Mouse (Mus musculus): ENCODE results near the gene Gm45837. TPM values are rescaled to one million over a fixed set of nuclear protein-coding genes. Genes with fewer than 3 reads are reported as not detected.
"Not testable (repeated sequence)": the region's sequence is repeated elsewhere in the genome, so short reads cannot be mapped to it uniquely, and the experiment has no call there.

Gm45837 gene
- polyA plus RNA-seq, 1 experiment from 2014 or later = not detected

DNA sequence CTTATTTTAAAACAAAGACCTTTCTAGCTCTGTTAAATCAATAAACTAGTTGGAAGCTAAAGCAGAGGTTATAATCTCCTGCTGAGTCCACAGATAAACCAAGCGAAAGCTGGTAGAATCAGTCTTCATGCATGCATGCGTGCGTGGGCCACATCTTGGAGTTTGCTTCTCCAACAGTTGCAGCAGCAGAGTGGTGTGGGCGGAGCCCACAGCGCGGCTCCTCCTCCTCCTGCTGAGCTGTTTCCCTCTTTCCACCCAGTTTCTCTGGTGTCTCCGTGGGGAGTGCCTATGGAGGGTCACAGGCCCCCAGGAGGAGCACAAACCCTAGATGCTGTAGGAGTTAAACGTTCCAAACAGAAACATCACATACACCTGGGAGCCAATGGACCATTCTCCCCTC, 126.9 kb downstream of the Gm45837 start:
- WGBS = 53% methylated on average over 8 of the region's 8 CpGs
- no peak for DNase-seq (ENCODE audit: low spot score)
- no peaks in the 10 kb centered on the region for H3K27me3 ChIP-seq (ENCODE audit: low read depth, poor library complexity, severe bottlenecking)
- H3K9me3 ChIP-seq (replicated peaks) = no peaks in the 10 kb centered on the region
- H3K36me3 ChIP-seq = no peaks in the 10 kb centered on the region
- no peak overlapping the region for H3K4me3 ChIP-seq
- H3K27ac ChIP-seq = no peak overlapping the region
- H3K4me1 ChIP-seq = peaks cover 9% of the 10 kb centered on the region; the same call in 1 of the 2 replicates

DNA sequence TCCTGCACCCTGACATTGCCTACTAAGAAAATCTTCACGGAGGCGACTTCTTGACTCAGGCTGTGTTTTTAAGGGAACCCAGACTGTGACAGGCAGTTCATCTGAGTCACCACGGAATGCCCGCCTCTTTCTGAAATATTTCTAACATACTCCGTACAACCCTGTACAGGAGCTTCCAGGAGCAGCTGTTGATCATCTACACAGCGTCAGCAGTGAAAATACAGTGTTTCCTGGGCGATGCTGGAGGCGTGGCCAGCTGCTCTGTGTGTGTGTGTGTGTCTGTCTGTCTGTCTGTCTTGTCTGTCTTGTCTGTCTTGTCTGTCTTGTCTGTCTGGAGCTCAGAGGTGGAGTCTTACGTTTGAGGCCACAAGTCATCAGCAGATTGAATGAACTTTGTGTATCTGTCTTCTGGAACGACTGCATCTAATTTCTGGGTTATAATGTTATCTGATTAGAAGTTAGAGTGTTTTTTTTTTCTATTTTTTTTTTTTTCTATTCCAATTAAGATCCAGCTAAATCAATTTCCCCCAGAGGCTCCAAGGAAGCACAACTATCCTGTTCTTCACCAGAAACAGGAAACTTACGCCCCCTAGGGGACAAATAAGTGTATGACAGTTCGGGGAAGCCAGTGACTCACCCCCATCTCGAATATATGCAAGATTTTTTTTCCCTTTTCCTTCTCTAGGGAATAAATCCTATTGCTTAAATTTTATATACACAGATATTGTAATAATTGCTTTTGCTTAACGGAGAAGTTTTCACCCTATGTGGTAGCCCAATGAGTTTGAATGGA, 127.7 kb downstream of the Gm45837 start:
- Histone ChIP-seq H3K27ac (no peak overlapping the region), H3K36me3 (no peaks in the 10 kb centered on the region), H3K27me3 (ENCODE audit: low read depth, poor library complexity, severe bottlenecking) (no peaks in the 10 kb centered on the region), H3K9me3 (replicated peaks) (no peaks in the 10 kb centered on the region), H3K4me3 (no peak overlapping the region), H3K4me1 (peaks cover 9% of the 10 kb centered on the region; the same call in 1 of the 2 replicates)
- 62% methylated on average over 14 of the region's 14 CpGs for WGBS
- no peak for DNase-seq (ENCODE audit: low spot score)

DNA sequence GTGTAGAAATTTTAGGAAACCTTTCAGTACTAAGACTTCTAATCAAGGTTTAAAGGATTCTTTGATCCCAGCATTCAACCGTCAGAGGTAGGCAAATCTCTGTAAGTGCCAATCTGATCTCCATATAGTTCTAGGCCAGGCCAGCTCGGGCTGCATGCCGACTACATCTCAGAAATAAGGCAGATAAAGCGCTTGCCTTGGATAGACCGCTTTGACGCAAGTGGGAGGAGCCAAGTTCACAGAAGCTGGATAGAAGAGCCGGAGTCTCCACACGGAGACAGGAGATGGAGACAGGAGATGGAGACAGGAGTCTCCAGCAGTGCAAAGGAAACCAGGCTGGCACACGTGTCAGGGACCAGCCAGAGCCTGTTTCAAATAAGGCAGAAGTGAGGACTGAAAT, 129.1 kb downstream of the Gm45837 start:
- no peak for DNase-seq (ENCODE audit: low spot score)
- H3K27me3 ChIP-seq (ENCODE audit: low read depth, poor library complexity, severe bottlenecking) = no peaks in the 10 kb centered on the region
- no peak overlapping the region for H3K27ac ChIP-seq
- no peak overlapping the region for H3K4me3 ChIP-seq
- 45% methylated on average over 9 of the region's 9 CpGs for WGBS
- H3K4me1 ChIP-seq = peaks cover 9% of the 10 kb centered on the region; the same call in 1 of the 2 replicates
- no peaks in the 10 kb centered on the region for H3K9me3 ChIP-seq (replicated peaks)
- no peaks in the 10 kb centered on the region for H3K36me3 ChIP-seq

DNA sequence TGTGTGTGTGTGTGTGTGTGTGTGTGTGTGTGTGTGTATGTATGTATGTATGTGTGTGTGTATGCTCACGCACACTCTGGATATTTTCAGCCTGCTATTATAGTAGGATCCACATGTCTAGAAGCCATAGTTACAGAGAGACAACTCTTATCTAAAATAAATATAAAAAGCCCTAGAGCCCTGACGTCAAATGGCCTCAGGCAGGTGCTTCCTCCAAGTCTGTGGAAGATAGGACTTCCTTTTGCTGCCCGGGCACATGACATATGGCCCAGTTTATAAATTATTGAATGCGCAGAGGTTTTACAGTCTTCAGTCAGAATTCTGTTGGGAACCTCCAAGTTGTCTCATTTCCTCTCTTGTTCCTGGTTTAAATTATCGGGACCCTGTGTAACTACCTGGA, 130.0 kb downstream of the Gm45837 start:
- no peaks in the 10 kb centered on the region for H3K36me3 ChIP-seq
- DNase-seq (ENCODE audit: low spot score) = no peak
- H3K27me3 ChIP-seq (ENCODE audit: low read depth, poor library complexity, severe bottlenecking) = no peaks in the 10 kb centered on the region
- no peak overlapping the region for H3K4me3 ChIP-seq
- peaks cover 9% of the 10 kb centered on the region; the same call in 1 of the 2 replicates for H3K4me1 ChIP-seq
- WGBS = 68% methylated on average over 5 of the region's 5 CpGs
- no peak overlapping the region for H3K27ac ChIP-seq
- no peaks in the 10 kb centered on the region for H3K9me3 ChIP-seq (replicated peaks)

DNA sequence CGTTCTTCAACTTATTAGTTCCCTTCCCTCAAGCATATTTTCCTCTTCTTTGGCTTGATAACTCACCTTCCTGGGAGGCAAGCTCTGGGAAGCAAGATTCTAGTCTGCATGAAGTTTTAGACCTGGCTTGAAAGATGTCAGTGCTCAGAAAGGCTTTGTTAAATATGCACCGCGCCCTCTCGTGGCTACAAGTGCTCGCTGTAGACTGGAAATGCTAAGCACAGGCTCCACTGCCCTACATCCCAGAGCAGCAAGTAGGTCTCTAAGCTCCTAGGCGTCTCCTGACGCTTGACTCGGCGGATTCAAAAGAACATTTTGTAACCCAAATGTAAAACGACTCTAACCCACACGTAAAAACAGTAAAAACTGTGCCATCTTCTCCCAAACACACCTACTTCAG, 130.4 kb downstream of the Gm45837 start:
- H3K4me3 ChIP-seq = no peak overlapping the region
- H3K27ac ChIP-seq = no peak overlapping the region
- no peaks in the 10 kb centered on the region for H3K9me3 ChIP-seq (replicated peaks)
- 7% methylated on average over 11 of the region's 11 CpGs for WGBS
- no peaks in the 10 kb centered on the region for H3K36me3 ChIP-seq
- H3K4me1 ChIP-seq = peaks cover 9% of the 10 kb centered on the region; the same call in 1 of the 2 replicates
- H3K27me3 ChIP-seq (ENCODE audit: low read depth, poor library complexity, severe bottlenecking) = no peaks in the 10 kb centered on the region
- peak; percentile 74 for DNase-seq (ENCODE audit: low spot score)

DNA sequence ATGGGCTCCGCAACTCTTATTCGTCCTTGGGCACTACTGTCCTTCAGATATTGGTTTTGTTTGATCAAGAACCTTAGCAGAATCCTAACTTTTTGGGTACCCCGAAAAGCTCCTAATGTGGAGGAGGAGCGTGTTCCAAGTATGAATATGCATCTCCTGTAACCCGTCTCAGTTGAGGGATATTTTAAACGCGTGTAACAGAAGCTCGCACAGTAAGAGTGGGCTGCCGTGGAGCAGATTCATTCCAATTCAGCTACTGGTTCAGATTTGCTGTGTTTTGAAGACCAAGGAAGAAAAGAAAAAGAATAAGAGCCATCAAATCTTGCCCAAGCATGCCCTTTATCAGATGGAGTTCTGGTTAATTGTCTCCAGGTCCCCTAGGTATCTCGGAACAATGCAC, 131.0 kb downstream of the Gm45837 start:
- DNase-seq (ENCODE audit: low spot score) = no peak
- H3K9me3 ChIP-seq (replicated peaks) = no peaks in the 10 kb centered on the region
- H3K4me1 ChIP-seq = peaks cover 9% of the 10 kb centered on the region; the same call in 1 of the 2 replicates
- H3K36me3 ChIP-seq = no peaks in the 10 kb centered on the region
- no peak overlapping the region for H3K27ac ChIP-seq
- no peaks in the 10 kb centered on the region for H3K27me3 ChIP-seq (ENCODE audit: low read depth, poor library complexity, severe bottlenecking)
- 83% methylated on average over 10 of the region's 10 CpGs for WGBS
- H3K4me3 ChIP-seq = no peak overlapping the region

GRCm38 (mm10) chr7:101547651-101548050, 137.0 kb downstream of the Gm45837 start:
- no peaks in the 10 kb centered on the region for H3K27me3 ChIP-seq (ENCODE audit: low read depth, poor library complexity, severe bottlenecking)
- WGBS = 86% methylated on average over 3 of the region's 3 CpGs
- no peaks in the 10 kb centered on the region for H3K9me3 ChIP-seq (replicated peaks)
- no peak overlapping the region for H3K4me3 ChIP-seq
- no peak for DNase-seq (ENCODE audit: low spot score)
- no peaks in the 10 kb centered on the region for H3K4me1 ChIP-seq
- no peaks in the 10 kb centered on the region for H3K36me3 ChIP-seq
- no peak overlapping the region for H3K27ac ChIP-seq

GRCm38 (mm10) chr7:101549266-101549665, 138.6 kb downstream of the Gm45837 start:
- no peaks in the 10 kb centered on the region for H3K9me3 ChIP-seq (replicated peaks)
- no peaks in the 10 kb centered on the region for H3K4me1 ChIP-seq
- no peak overlapping the region for H3K27ac ChIP-seq
- DNase-seq (ENCODE audit: low spot score) = no peak
- no peaks in the 10 kb centered on the region for H3K36me3 ChIP-seq
- no peaks in the 10 kb centered on the region for H3K27me3 ChIP-seq (ENCODE audit: low read depth, poor library complexity, severe bottlenecking)
- H3K4me3 ChIP-seq = no peak overlapping the region
- WGBS = 88% methylated on average over 3 of the region's 3 CpGs

- no peaks in the 10 kb centered on the region for H3K9me3 ChIP-seq (replicated peaks)
- H3K4me3 ChIP-seq = no peak overlapping the region
- no peaks in the 10 kb centered on the region for H3K4me1 ChIP-seq
- no peaks in the 10 kb centered on the region for H3K27me3 ChIP-seq (ENCODE audit: low read depth, poor library complexity, severe bottlenecking)
- no peak overlapping the region for H3K27ac ChIP-seq
- no peaks in the 10 kb centered on the region for H3K36me3 ChIP-seq
- DNase-seq (ENCODE audit: low spot score) = no peak
- WGBS = 80% methylated on average over 7 of the region's 7 CpGs
Observed at GRCm38 (mm10) chr7:101550686-101551485, 140.2 kb downstream of the Gm45837 start.

DNA sequence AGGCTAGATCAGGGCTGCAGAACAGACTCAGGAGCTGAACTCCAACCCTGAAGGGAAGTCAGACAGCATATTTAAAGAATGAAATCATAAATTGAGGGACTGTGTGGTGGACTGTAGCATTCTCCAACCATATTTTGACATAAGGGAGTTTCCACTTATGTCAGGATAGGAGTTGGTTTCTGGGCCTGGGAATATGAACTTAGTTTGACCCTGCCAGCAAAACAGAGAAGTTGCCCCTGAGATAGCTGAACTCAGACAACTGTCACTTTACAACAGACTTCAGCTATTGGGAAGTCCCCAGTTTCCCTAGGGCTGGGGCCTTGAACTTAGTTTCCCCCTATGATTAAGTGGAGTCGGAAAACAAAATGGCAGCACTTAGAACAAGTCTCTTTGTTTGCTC, 140.8 kb downstream of the Gm45837 start:
- Histone ChIP-seq H3K9me3 (replicated peaks) (no peaks in the 10 kb centered on the region), H3K27me3 (ENCODE audit: low read depth, poor library complexity, severe bottlenecking) (no peaks in the 10 kb centered on the region), H3K4me1 (no peaks in the 10 kb centered on the region), H3K36me3 (no peaks in the 10 kb centered on the region), H3K27ac (no peak overlapping the region), H3K4me3 (no peak overlapping the region)
- WGBS = 91% methylated on average over 1 of the region's 1 CpGs
- no peak for DNase-seq (ENCODE audit: low spot score)

GRCm38 (mm10) chr7:101555473-101555872, 144.8 kb downstream of the Gm45837 start:
- not testable (repeated sequence) for H3K4me3 ChIP-seq; DNase-seq (ENCODE audit: low spot score); H3K36me3 ChIP-seq; H3K27ac ChIP-seq; H3K9me3 ChIP-seq (replicated peaks); H3K27me3 ChIP-seq (ENCODE audit: low read depth, poor library complexity, severe bottlenecking); H3K4me1 ChIP-seq
- WGBS = 97% methylated on average over 3 of the region's 3 CpGs

DNA sequence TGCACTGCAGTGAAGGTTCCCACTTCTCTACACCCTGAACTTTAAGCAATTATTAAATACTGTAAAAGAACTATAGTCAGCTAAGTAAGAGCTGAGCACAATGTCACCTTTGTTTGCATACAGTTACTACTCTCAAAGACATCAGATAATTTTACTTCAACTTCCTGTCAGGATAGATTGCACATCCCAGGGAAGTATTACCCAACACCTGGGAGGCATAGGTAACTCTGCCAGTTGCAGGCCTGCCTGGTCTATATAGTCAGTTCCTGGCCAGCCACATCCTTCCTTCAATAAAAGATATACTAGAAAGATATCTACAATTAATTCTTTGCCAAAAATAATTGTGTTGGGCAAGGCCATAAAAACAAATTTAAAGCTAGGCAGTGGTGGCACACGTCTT, 146.7 kb downstream of the Gm45837 start:
- H3K9me3 ChIP-seq (replicated peaks) = no peaks in the 10 kb centered on the region
- no peaks in the 10 kb centered on the region for H3K4me1 ChIP-seq
- H3K27ac ChIP-seq = no peak overlapping the region
- H3K4me3 ChIP-seq = no peak overlapping the region
- H3K36me3 ChIP-seq = no peaks in the 10 kb centered on the region
- 81% methylated on average over 1 of the region's 1 CpGs for WGBS
- DNase-seq (ENCODE audit: low spot score) = no peak
- no peaks in the 10 kb centered on the region for H3K27me3 ChIP-seq (ENCODE audit: low read depth, poor library complexity, severe bottlenecking)

DNA sequence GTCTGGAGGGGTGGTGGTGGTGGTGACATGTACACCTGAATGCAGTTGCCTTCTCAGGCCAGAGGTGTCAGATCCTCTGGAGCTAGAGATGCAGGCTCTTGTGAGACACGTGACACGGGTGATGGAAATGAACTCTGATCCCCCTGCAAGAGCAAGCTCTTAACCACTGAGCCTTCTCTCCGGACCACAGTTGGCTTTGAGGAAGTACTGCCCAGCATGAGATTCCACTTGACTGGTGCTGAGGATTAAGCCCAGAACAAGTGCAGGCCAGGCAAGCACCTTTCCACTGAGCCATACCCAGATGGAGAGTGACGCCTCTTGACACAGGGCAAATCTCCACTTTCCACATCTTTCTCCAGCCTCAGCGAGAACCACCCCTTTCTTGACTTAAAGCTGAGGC, 148.7 kb downstream of the Gm45837 start:
- H3K4me1 ChIP-seq; H3K9me3 ChIP-seq (replicated peaks); H3K27me3 ChIP-seq (ENCODE audit: low read depth, poor library complexity, severe bottlenecking); DNase-seq (ENCODE audit: low spot score); H3K4me3 ChIP-seq; H3K36me3 ChIP-seq; H3K27ac ChIP-seq: not testable (repeated sequence)
- WGBS = 69% methylated on average over 5 of the region's 5 CpGs
